Mouse (Mus musculus) bone marrow macrophage, adult 2 months (primary cell): ENCODE measurements around the gene Ythdf2.

Source experiments
- CTCF ChIP-seq: IDR thresholded peaks from 2 replicates; pipeline ENCODE4 v1.5.1; 2012; ENCODE audit warnings: low read depth, mild to moderate bottlenecking, low read length, moderate library complexity
- POLR2A ChIP-seq: IDR thresholded peaks from 2 replicates; pipeline ENCODE4 v1.6.1; 2012; ENCODE audit warnings: mild to moderate bottlenecking, low read depth, low read length, borderline replicate concordance

- peak; percentile 30; the same call in 1 of the 2 replicates for TF ChIP-seq CTCF
- no peak for TF ChIP-seq POLR2A
Observed at GRCm38 (mm10) chr4:132146201-132146600, 65.9 kb downstream of the Ythdf2 start.
